Mouse (Mus musculus): Measurements from ENCODE around the gene Cldn34c3.
"Not testable (repeated sequence)": the region's sequence is repeated elsewhere in the genome, so short reads cannot be mapped to it uniquely, and the experiment has no call there.

The Cldn34c3 gene

DNA sequence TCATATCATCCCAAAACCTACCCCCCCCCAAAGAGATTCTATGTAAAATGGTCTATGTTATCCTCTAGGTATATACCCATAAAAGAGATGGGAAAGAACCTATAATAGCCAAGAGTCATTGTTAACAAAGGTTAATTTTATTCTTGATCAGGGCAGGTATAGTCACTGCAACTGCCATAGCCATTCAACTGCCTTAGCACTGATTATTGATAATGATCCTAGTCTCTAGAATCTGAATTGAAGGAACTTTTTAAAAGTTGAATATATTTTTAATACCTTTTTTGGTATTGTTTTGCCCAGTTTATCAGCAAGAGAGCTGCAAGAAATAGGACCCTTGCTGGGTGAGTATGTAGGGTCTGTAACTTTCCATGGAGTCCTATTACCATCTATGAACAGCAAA lies at the start of gene Cldn34c3:
TSS of gene Cldn34c3 (plus strand) at position 301 of the 400 bp plus-strand sequence.
- DNase-seq: not testable (repeated sequence)

Data from right cerebral cortex, postnatal 25 days (tissue).